Mouse (Mus musculus) midbrain, embryonic 16.5 days (tissue): ENCODE results near the gene Ddost. TPM values are rescaled to one million over a fixed set of nuclear protein-coding genes. Genes with fewer than 3 reads are reported as not detected.

Experiments
- ATAC-seq: fragments of 200-750 bp; cut with Nextera tagmentation; 2 replicates; pipeline ENCODE4 v1.8.0; 2017; ENCODE audit warnings: moderate TSS enrichment
- H3K27ac ChIP-seq: fragments of 300-500 bp; sonication (generic); 2 replicates; pipeline ENCODE4 v1.5.1; 2014; ENCODE audit warnings: mild to moderate bottlenecking, low read length, mixed read lengths
- H3K27me3 ChIP-seq: fragments of 300-500 bp; sonication (generic); 2 replicates; pipeline ENCODE4 v1.6.1; 2014; ENCODE audit warnings: low read depth, low read length, mixed read lengths; ENCODE audit not compliant: control insufficient read depth, insufficient read depth
- H3K36me3 ChIP-seq: fragments of 300-500 bp; sonication (generic); 2 replicates; pipeline ENCODE4 v1.6.1; 2014; ENCODE audit warnings: mild to moderate bottlenecking, low read length, moderate library complexity, mixed read lengths; ENCODE audit not compliant: control insufficient read depth, insufficient read depth
- H3K4me1 ChIP-seq: fragments of 300-500 bp; sonication (generic); 2 replicates; pipeline ENCODE4 v1.6.1; 2014; ENCODE audit warnings: mild to moderate bottlenecking, low read length, mixed read lengths; ENCODE audit not compliant: control insufficient read depth, insufficient read depth
- H3K4me2 ChIP-seq: fragments of 300-500 bp; sonication (generic); 2 replicates; pipeline ENCODE4 v1.6.1; 2014; ENCODE audit warnings: mild to moderate bottlenecking, low read length, mixed read lengths
- H3K4me3 ChIP-seq: fragments of 300-500 bp; sonication (generic); 2 replicates; pipeline ENCODE4 v1.5.1; 2014; ENCODE audit warnings: low read depth, mild to moderate bottlenecking, low read length, moderate library complexity, mixed read lengths
- H3K9ac ChIP-seq: fragments of 300-500 bp; sonication (generic); 2 replicates; pipeline ENCODE4 v1.6.1; 2014; ENCODE audit warnings: low read depth, low read length, mixed read lengths
- H3K9me3 ChIP-seq: fragments of 300-500 bp; sonication (generic); replicated peaks from 2 replicates; pipeline ENCODE4 v1.6.1; 2014; ENCODE audit warnings: mild to moderate bottlenecking, low read length, mixed read lengths; ENCODE audit not compliant: control insufficient read depth, poor library complexity, severe bottlenecking
- WGBS: fragments of 180-500 bp; shearing (Covaris S2); extraction: QIAGEN DNeasy Blood & Tissue Kit; methylation state at CpG from one replicate; pipeline ENCODE4 v1.1.7; 2014; 5-methylcytosine and 5-hydroxymethylcytosine counted together
- polyA plus RNA-seq: library from polyadenylated mRNA; unstranded; fragments of >200 nt; fragmentation: Nextera tagmentation; extraction: Ambion mirVana; gene quantifications from 2 replicates; pipeline ENCODE4 v1.2.1, GENCODE M21; 2015

Gene Ddost
- polyA plus RNA-seq, 1 experiment from 2014 or later, result 208 TPM

DNA sequence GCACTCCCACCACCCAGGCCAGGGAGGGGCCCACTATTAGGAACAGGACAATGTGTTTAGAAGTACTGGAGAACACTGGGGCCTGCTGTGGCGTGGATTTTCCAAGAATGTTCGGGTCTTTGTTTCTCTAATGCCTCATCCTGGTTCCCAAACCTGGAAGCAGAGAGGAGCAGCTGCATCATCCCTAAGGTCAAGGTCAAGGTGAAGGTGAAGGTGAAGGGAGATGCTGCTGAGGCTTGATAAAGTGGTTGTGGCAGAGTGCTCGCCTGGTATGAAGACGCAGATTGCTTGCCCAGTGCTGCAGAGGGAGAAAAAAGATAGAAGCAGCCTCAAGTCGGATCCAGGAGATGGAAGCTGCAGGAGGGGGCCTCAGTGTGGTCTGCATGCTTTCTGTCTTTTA is 47.3 kb downstream of the Ddost start:
- no peak for ATAC-seq
- H3K4me1 ChIP-seq, result no peaks in the 10 kb centered on the region
- WGBS, result 87% methylated on average over 5 of the region's 5 CpGs
- no peaks in the 10 kb centered on the region for H3K36me3 ChIP-seq
- no peak overlapping the region for H3K4me3 ChIP-seq
- no peak overlapping the region for H3K27ac ChIP-seq
- no peak overlapping the region for H3K9ac ChIP-seq
- H3K9me3 ChIP-seq, result no peaks in the 10 kb centered on the region
- H3K27me3 ChIP-seq, result no peaks in the 10 kb centered on the region
- H3K4me2 ChIP-seq, result no peak overlapping the region

GRCm38 (mm10) chr4:138352692-138353091 is 48.2 kb downstream of the Ddost start:
- no peaks in the 10 kb centered on the region for H3K36me3 ChIP-seq
- H3K27me3 ChIP-seq, result no peaks in the 10 kb centered on the region
- H3K9ac ChIP-seq, result no peak overlapping the region
- ATAC-seq, result no peak
- H3K27ac ChIP-seq, result no peak overlapping the region
- no peak overlapping the region for H3K4me3 ChIP-seq
- no peak overlapping the region for H3K4me2 ChIP-seq
- WGBS, result 85% methylated on average over 6 of the region's 6 CpGs
- H3K9me3 ChIP-seq, result no peaks in the 10 kb centered on the region
- H3K4me1 ChIP-seq, result no peaks in the 10 kb centered on the region

DNA sequence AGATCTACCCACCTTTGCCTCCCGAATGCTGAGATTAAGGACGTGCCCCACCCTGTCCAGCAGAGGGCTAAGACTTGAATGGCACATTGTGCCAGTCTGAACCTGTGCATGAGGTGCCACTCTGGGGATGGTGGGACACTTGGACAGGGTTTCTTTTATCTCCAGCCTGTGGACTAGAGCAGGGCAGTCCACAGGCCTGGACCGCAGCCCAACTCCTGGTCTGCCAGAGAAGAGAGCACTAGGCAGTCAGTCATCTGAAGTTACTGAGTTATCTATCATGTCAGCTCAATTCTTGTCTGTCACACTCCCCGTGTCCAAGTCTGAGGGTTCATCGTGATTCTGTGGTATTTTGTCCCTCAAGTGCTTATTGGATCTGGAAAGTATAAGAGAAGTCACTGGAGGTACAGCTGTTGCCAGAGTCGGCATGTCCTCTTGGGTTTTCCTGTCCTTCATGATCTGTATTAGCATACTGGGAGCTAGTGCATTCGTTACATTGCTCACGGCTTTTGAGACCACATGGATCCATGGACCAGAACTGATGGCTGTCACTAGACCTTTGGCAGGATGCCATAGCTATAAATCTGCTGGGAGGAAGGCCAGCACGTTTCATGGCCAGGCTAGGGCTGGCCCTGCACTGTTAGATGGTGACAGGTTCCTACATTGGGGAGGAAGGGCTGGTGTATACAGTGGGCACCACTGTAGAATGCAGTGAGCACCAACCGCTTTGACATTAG is 49.1 kb downstream of the Ddost start:
- H3K4me1 ChIP-seq, result no peaks in the 10 kb centered on the region
- H3K27ac ChIP-seq, result no peak overlapping the region
- no peaks in the 10 kb centered on the region for H3K36me3 ChIP-seq
- WGBS, result 71% methylated on average over 10 of the region's 10 CpGs
- H3K4me2 ChIP-seq, result no peak overlapping the region
- ATAC-seq, result no peak
- H3K9ac ChIP-seq, result no peak overlapping the region
- no peak overlapping the region for H3K4me3 ChIP-seq
- no peaks in the 10 kb centered on the region for H3K9me3 ChIP-seq
- H3K27me3 ChIP-seq, result no peaks in the 10 kb centered on the region

DNA sequence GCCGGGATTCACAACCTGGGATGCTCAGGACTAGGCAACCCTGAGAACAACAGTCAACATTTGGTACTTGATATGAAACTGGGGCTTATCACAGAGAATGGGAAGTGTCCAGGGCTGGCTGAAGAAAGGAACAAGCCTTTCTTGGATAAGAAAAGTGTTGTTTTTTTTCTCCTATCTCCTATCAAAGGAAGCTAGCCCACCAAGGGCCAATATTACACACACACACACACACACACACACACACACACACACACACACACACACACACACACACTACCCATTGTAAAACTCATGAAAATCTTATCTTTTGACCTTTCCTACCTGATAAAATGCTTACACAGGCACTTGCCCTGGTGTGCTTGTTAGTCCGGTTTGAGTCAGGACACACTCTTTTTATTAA is 51.0 kb downstream of the Ddost start:
- no peaks in the 10 kb centered on the region for H3K36me3 ChIP-seq
- no peak overlapping the region for H3K4me2 ChIP-seq
- no peaks in the 10 kb centered on the region for H3K27me3 ChIP-seq
- no peak overlapping the region for H3K9ac ChIP-seq
- H3K4me1 ChIP-seq, result no peaks in the 10 kb centered on the region
- no peak overlapping the region for H3K4me3 ChIP-seq
- no peaks in the 10 kb centered on the region for H3K9me3 ChIP-seq
- H3K27ac ChIP-seq, result no peak overlapping the region
- WGBS, result 98% methylated on average over 2 of the region's 2 CpGs
- ATAC-seq, result no peak

DNA sequence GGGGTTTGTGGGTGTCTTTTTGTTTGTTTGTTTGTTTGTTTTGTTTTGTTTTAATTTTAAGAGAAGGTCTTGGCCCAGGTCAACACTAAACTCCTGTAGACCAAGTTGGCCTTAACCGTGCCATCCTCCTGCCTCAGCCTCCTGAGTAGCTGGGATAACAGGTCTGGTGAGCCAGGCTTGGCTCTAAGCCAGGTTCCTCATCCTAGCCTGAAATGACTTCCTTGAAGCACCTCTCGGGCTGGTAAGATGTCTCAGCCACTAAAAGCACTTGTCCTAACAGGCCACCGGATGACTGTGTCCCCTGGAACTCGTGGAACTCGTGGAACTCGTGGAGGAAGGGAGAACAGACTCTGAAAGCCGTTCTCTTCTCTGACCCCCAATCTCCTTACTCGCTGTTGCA is 51.6 kb downstream of the Ddost start:
- no peaks in the 10 kb centered on the region for H3K27me3 ChIP-seq
- H3K9me3 ChIP-seq, result no peaks in the 10 kb centered on the region
- H3K9ac ChIP-seq, result no peak overlapping the region
- no peak overlapping the region for H3K27ac ChIP-seq
- H3K4me1 ChIP-seq, result no peaks in the 10 kb centered on the region
- H3K36me3 ChIP-seq, result no peaks in the 10 kb centered on the region
- no peak overlapping the region for H3K4me3 ChIP-seq
- WGBS, result 86% methylated on average over 8 of the region's 8 CpGs
- no peak overlapping the region for H3K4me2 ChIP-seq
- ATAC-seq, result no peak

DNA sequence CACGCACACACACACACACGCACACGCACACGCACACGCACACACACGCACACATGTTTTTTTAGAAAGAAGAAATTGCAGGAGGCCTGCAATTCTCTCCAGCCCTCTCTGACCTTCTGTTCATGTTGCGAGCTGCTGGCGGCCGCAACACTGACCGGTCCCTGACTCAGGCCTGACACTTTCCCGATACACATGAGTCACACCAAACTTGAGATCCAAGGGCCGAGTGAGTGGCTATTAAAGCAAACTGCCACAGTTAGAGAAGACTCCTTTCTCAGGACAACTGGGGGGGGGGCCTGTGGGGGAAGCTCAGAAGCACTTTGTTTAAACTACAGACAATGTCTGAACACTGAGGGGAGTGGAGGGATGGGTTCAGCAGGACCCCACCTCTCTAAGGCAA is 52.0 kb downstream of the Ddost start:
- no peaks in the 10 kb centered on the region for H3K27me3 ChIP-seq
- H3K4me1 ChIP-seq, result peaks cover 3% of the 10 kb centered on the region; the same call in 1 of the 2 replicates
- 93% methylated on average over 12 of the region's 12 CpGs for WGBS
- no peak overlapping the region for H3K27ac ChIP-seq
- no peak overlapping the region for H3K9ac ChIP-seq
- H3K4me3 ChIP-seq, result no peak overlapping the region
- ATAC-seq, result no peak
- H3K36me3 ChIP-seq, result no peaks in the 10 kb centered on the region
- no peak overlapping the region for H3K4me2 ChIP-seq
- no peaks in the 10 kb centered on the region for H3K9me3 ChIP-seq

GRCm38 (mm10) chr4:138358176-138358575 is 53.6 kb downstream of the Ddost start:
- Histone ChIP-seq H3K36me3 (no peaks in the 10 kb centered on the region), H3K27me3 (no peaks in the 10 kb centered on the region), H3K9me3 (no peaks in the 10 kb centered on the region), H3K9ac (no peak overlapping the region), H3K4me2 (no peak overlapping the region), H3K27ac (no peak overlapping the region), H3K4me3 (no peak overlapping the region), H3K4me1 (peaks cover 6% of the 10 kb centered on the region; the same call in 1 of the 2 replicates)
- WGBS, result 76% methylated on average over 3 of the region's 3 CpGs
- ATAC-seq, result no peak

GRCm38 (mm10) chr4:138361370-138361821 is 56.9 kb downstream of the Ddost start:
- Histone ChIP-seq H3K9ac (peak overlapping the region; percentile 39; the same call in 1 of the 2 replicates), H3K4me1 (peaks cover 6% of the 10 kb centered on the region; the same call in 1 of the 2 replicates), H3K36me3 (no peaks in the 10 kb centered on the region), H3K27ac (peak overlapping the region; percentile 59), H3K4me3 (0 out of 2 replicates have a peak overlapping the region, but pooled peaks have one; percentile 2), H3K4me2 (peak overlapping the region; percentile 37), H3K27me3 (0 out of 2 replicates have a peak, but pooled peaks cover 1% of the 10 kb centered on the region), H3K9me3 (no peaks in the 10 kb centered on the region)
- ATAC-seq, result no peak
- 8% methylated on average over 11 of the region's 11 CpGs for WGBS
